Mouse (Mus musculus) spleen, adult 2 months (tissue): Measurements from ENCODE around the gene Csrp1.

Experiments used
- CTCF ChIP-seq: fragments of 200-500 bp; IDR thresholded peaks from 2 replicates; pipeline ENCODE4 v1.5.1; 2011; ENCODE audit warnings: mild to moderate bottlenecking, inconsistent platforms; ENCODE audit not compliant: insufficient read depth, insufficient read length, insufficient replicate concordance; ENCODE audit errors: extremely low read depth
- POLR2A ChIP-seq: fragments of 200-500 bp; IDR thresholded peaks from 2 replicates; pipeline ENCODE4 v1.6.1; 2011; ENCODE audit warnings: low read depth, low read length, inconsistent platforms

- TF ChIP-seq POLR2A (no peak), CTCF (no peak)
Measured at GRCm38 (mm10) chr1:135767324-135767890, 47.5 kb downstream of the Csrp1 start.
